Mouse (Mus musculus) MEL (cell line): ENCODE data around the gene Plxdc2. TPM values are rescaled to one million over a fixed set of nuclear protein-coding genes. Genes with fewer than 3 reads are reported as not detected.

Source experiments
- DNase-seq: peaks from one replicate; pipeline ENCODE4 v3.0.0; 2011; ENCODE audit warnings: low read depth, low spot score
- H3K27ac ChIP-seq: 2 replicates; pipeline ENCODE4 v1.5.1; 2012; ENCODE audit warnings: low read depth, mild to moderate bottlenecking, control low read depth, low read length, moderate library complexity; ENCODE audit not compliant: control insufficient read depth
- H3K27me3 ChIP-seq, 2 experiments: fragments of 150-350 bp in 1 of 2; sonication (generic) in 1 of 2; 2 replicates each; pipeline ENCODE4 v1.6.1; 2012; ENCODE audit warnings: low read length in 2 of 2, mild to moderate bottlenecking in 2 of 2, improper control_type of control experiment in 1 of 2, moderate library complexity in 1 of 2; ENCODE audit not compliant: insufficient read depth in 2 of 2, control insufficient read depth in 1 of 2
- H3K36me3 ChIP-seq, 2 experiments: 2 replicates each; pipeline ENCODE4 v1.6.1; 2012 to 2014; ENCODE audit warnings: low read length in 2 of 2, improper control_type of control experiment in 1 of 2, inconsistent platforms in 1 of 2, mild to moderate bottlenecking in 1 of 2; ENCODE audit not compliant: insufficient read depth in 2 of 2, control insufficient read depth in 1 of 2
- H3K4me1 ChIP-seq, 2 experiments: fragments of 150-350 bp in 1 of 2; sonication (generic) in 1 of 2; 2 replicates each; pipeline ENCODE4 v1.6.1; 2012; ENCODE audit warnings: low read length in 2 of 2, improper control_type of control experiment in 1 of 2, mild to moderate bottlenecking in 1 of 2; ENCODE audit not compliant: insufficient read depth in 2 of 2, control insufficient read depth in 1 of 2
- H3K4me3 ChIP-seq, 2 experiments: fragments of 150-350 bp in 1 of 2; sonication (generic) in 1 of 2; 2 replicates each; pipeline ENCODE4 v1.5.1; 2012; ENCODE audit warnings: low read depth in 2 of 2, low read length in 2 of 2, mild to moderate bottlenecking in 2 of 2, moderate library complexity in 2 of 2, control low read depth in 1 of 2, improper control_type of control experiment in 1 of 2; ENCODE audit not compliant: control insufficient read depth in 1 of 2, insufficient read depth in 1 of 2
- H3K79me2 ChIP-seq: 2 replicates; pipeline ENCODE4 v1.6.1; 2012; ENCODE audit warnings: mild to moderate bottlenecking, low read length, moderate library complexity; ENCODE audit not compliant: control insufficient read depth, poor library complexity, insufficient read depth
- H3K9ac ChIP-seq: 2 replicates; pipeline ENCODE4 v1.6.1; 2012; ENCODE audit warnings: low read depth, mild to moderate bottlenecking, control low read depth, low read length, moderate library complexity; ENCODE audit not compliant: control insufficient read depth, poor library complexity, severe bottlenecking
- H3K9me3 ChIP-seq: fragments of 150-350 bp; sonication (generic); replicated peaks from 2 replicates; pipeline ENCODE4 v1.6.1; 2012; ENCODE audit warnings: mild to moderate bottlenecking, low read length, improper control_type of control experiment, moderate library complexity; ENCODE audit not compliant: insufficient read depth
- BHLHE40 ChIP-seq: IDR thresholded peaks from 2 replicates; pipeline ENCODE4 v1.6.1; 2012; ENCODE audit warnings: low read depth, mild to moderate bottlenecking, inconsistent platforms, low read length, improper control_type of control experiment, borderline replicate concordance
- CHD1 ChIP-seq: IDR thresholded peaks from 2 replicates; pipeline ENCODE4 v1.6.1; 2012; ENCODE audit warnings: low read depth, mild to moderate bottlenecking, inconsistent platforms, low read length, improper control_type of control experiment
- CTCF ChIP-seq, 3 experiments: IDR thresholded peaks in 2 of 3; conservative IDR thresholded peaks in 1 of 3; 2 replicates each; pipeline ENCODE4 v1.5.1; 2011 to 2012; ENCODE audit warnings: low read length in 3 of 3, low read depth in 2 of 3, mild to moderate bottlenecking in 2 of 3, improper control_type of control experiment in 1 of 3, inconsistent platforms in 1 of 3, mixed read lengths in 1 of 3, moderate library complexity in 1 of 3; ENCODE audit not compliant: control insufficient read depth in 1 of 3, insufficient read depth in 1 of 3, poor library complexity in 1 of 3, severe bottlenecking in 1 of 3
- E2F4 ChIP-seq: IDR thresholded peaks from 2 replicates; pipeline ENCODE4 v1.6.1; 2011; ENCODE audit warnings: low read depth, low read length, improper control_type of control experiment, borderline replicate concordance
- ELF1 ChIP-seq: IDR thresholded peaks from 2 replicates; pipeline ENCODE4 v1.6.1; 2014; ENCODE audit warnings: low read depth, mild to moderate bottlenecking, inconsistent platforms, low read length, improper control_type of control experiment, moderate library complexity
- EP300 ChIP-seq, 2 experiments: IDR thresholded peaks; 2 replicates each; pipeline ENCODE4 v1.6.1; 2011; ENCODE audit warnings: improper control_type of control experiment in 2 of 2, low read length in 2 of 2, low read depth in 1 of 2, mild to moderate bottlenecking in 1 of 2
- GABPA ChIP-seq: IDR thresholded peaks from 2 replicates; pipeline ENCODE4 v1.6.1; 2012; ENCODE audit warnings: low read depth, mild to moderate bottlenecking, inconsistent platforms, low read length, improper control_type of control experiment, moderate library complexity
- GATA1 ChIP-seq: IDR thresholded peaks from 2 replicates; pipeline ENCODE4 v1.6.1; 2011; ENCODE audit warnings: low read depth, low read length, improper control_type of control experiment
- KAT2A ChIP-seq: conservative IDR thresholded peaks from 2 replicates; pipeline ENCODE4 v1.6.1; 2012; ENCODE audit warnings: low read depth, low read length, improper control_type of control experiment, inconsistent platforms
- MAFK ChIP-seq: IDR thresholded peaks from 2 replicates; pipeline ENCODE4 v1.6.1; 2011; ENCODE audit warnings: low read depth, mild to moderate bottlenecking, low read length, improper control_type of control experiment, borderline replicate concordance
- MEF2A ChIP-seq: IDR thresholded peaks from 2 replicates; pipeline ENCODE4 v1.6.1; 2014; ENCODE audit warnings: low read depth, mild to moderate bottlenecking, inconsistent platforms, low read length, improper control_type of control experiment; ENCODE audit not compliant: poor library complexity, insufficient replicate concordance, severe bottlenecking; ENCODE audit errors: extremely low read depth
- MXI1 ChIP-seq: IDR thresholded peaks from 2 replicates; pipeline ENCODE4 v1.6.1; 2011; ENCODE audit warnings: mild to moderate bottlenecking, low read depth, low read length, improper control_type of control experiment
- MYB ChIP-seq: IDR thresholded peaks from 2 replicates; pipeline ENCODE4 v1.6.1; 2011; ENCODE audit warnings: mild to moderate bottlenecking, low read depth, low read length, improper control_type of control experiment
- MYC ChIP-seq: IDR thresholded peaks from 2 replicates; pipeline ENCODE4 v1.6.1; 2011; ENCODE audit warnings: low read depth, mild to moderate bottlenecking, low read length, improper control_type of control experiment, moderate library complexity
- POLR2A ChIP-seq, 2 experiments: IDR thresholded peaks; 2 replicates each; pipeline ENCODE4 v1.6.1; 2011 to 2012; ENCODE audit warnings: low read length in 2 of 2, mild to moderate bottlenecking in 2 of 2, control low read depth in 1 of 2, improper control_type of control experiment in 1 of 2, low read depth in 1 of 2, moderate library complexity in 1 of 2; ENCODE audit not compliant: control insufficient read depth in 1 of 2, insufficient read depth in 1 of 2, poor library complexity in 1 of 2
- POLR2AphosphoS2 ChIP-seq: IDR thresholded peaks from 2 replicates; pipeline ENCODE4 v1.6.1; 2011; ENCODE audit warnings: low read length, improper control_type of control experiment
- POLR2AphosphoS5 ChIP-seq: IDR thresholded peaks from 2 replicates; pipeline ENCODE4 v1.6.1; 2012; ENCODE audit warnings: low read depth, borderline replicate concordance, mild to moderate bottlenecking, inconsistent platforms, low read length, moderate library complexity, mixed read lengths
- RAD21 ChIP-seq: IDR thresholded peaks from 2 replicates; pipeline ENCODE4 v1.6.1; 2011; ENCODE audit warnings: mild to moderate bottlenecking, low read depth, low read length, improper control_type of control experiment
- TBP ChIP-seq: IDR thresholded peaks from 2 replicates; pipeline ENCODE4 v1.8.0; 2011; ENCODE audit warnings: low read depth, low read length, improper control_type of control experiment
- TCF12 ChIP-seq: IDR thresholded peaks from 2 replicates; pipeline ENCODE4 v1.6.1; 2014; ENCODE audit warnings: low read depth, mild to moderate bottlenecking, inconsistent platforms, low read length, improper control_type of control experiment, moderate library complexity
- UBTF ChIP-seq: IDR thresholded peaks from 2 replicates; pipeline ENCODE4 v1.6.1; 2012; ENCODE audit warnings: low read depth, mild to moderate bottlenecking, inconsistent platforms, low read length, improper control_type of control experiment, moderate library complexity, borderline replicate concordance; ENCODE audit not compliant: insufficient read depth
- USF1 ChIP-seq: IDR thresholded peaks from 2 replicates; pipeline ENCODE4 v1.6.1; 2014; ENCODE audit warnings: low read depth, mild to moderate bottlenecking, inconsistent platforms, low read length, improper control_type of control experiment, moderate library complexity
- USF2 ChIP-seq, 2 experiments: IDR thresholded peaks; 2 replicates each; pipeline ENCODE4 v1.6.1; 2011 to 2012; ENCODE audit warnings: improper control_type of control experiment in 2 of 2, low read length in 2 of 2, borderline replicate concordance in 1 of 2, inconsistent platforms in 1 of 2, low read depth in 1 of 2, mild to moderate bottlenecking in 1 of 2; ENCODE audit not compliant: insufficient read depth in 1 of 2
- ZC3H11A ChIP-seq: IDR thresholded peaks from 2 replicates; pipeline ENCODE4 v1.6.1; 2012; ENCODE audit warnings: low read depth, mild to moderate bottlenecking, inconsistent platforms, low read length, improper control_type of control experiment
- ZKSCAN1 ChIP-seq: IDR thresholded peaks from 2 replicates; pipeline ENCODE4 v1.6.1; 2012; ENCODE audit warnings: low read depth, mild to moderate bottlenecking, inconsistent platforms, low read length, improper control_type of control experiment, moderate library complexity
- ZNF384 ChIP-seq: IDR thresholded peaks from 2 replicates; pipeline ENCODE4 v1.6.1; 2012; ENCODE audit warnings: low read depth, mild to moderate bottlenecking, inconsistent platforms, low read length, improper control_type of control experiment
- polyA plus RNA-seq, 2 experiments: library from polyadenylated mRNA; stranded (reverse) in 1 of 2; unstranded in 1 of 2; fragments of >175 nt in 1 of 2; fragments of >200 nt in 1 of 2; gene quantifications; 2 replicates each; pipeline versions ENCODE4 v1.2.1 to v1.2.4; 2012; ENCODE audit warnings: low replicate concordance in 2 of 2, low read depth in 1 of 2; ENCODE audit not compliant: insufficient read length in 2 of 2, insufficient read depth in 1 of 2, missing spikeins in 1 of 2
- total RNA-seq: library from RNA; depleted of rRNA; stranded (reverse); fragments of 300-350 nt; gene quantifications from 2 replicates; pipeline ENCODE4 v1.2.3, GENCODE M21; 2012

Gene Plxdc2
- total and polyA plus RNA-seq, 3 experiments, result not detected

DNA sequence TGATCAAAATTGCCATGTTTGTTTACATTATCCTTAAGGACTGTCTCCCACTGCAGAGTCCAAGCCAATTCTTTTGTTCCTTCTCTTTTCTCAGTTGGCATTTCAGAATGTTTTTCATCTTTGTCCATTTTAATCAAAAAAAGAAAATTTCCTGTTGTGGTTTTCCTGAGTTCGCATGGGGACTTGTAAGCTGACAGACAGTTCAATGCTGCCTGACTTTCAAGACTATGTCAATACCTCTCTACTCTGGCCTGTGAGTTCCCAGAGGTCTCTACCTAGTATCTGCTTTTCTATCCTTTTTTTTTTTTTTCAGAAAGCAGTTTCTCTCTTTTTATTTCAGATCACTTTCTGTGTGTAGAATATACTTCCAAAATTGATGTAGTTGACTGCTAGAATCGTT lies 295.6 kb downstream of the Plxdc2 start:
- TF ChIP-seq GABPA, result no peak
- TF ChIP-seq TBP, result no peak
- TF ChIP-seq GATA1, result no peak
- TF ChIP-seq, all 39 proteins: peak for 0
- no peaks in the 10 kb centered on the region for H3K79me2 ChIP-seq
- H3K27me3 ChIP-seq, result no peaks in the 10 kb centered on the region
- no peak overlapping the region for H3K9ac ChIP-seq
- H3K36me3 ChIP-seq, result no peaks in the 10 kb centered on the region
- DNase-seq, result no peak
- H3K27ac ChIP-seq, result no peak overlapping the region
- H3K4me3 ChIP-seq, result no peak overlapping the region
- no peaks in the 10 kb centered on the region for H3K9me3 ChIP-seq
- H3K4me1 ChIP-seq, result no peaks in the 10 kb centered on the region

DNA sequence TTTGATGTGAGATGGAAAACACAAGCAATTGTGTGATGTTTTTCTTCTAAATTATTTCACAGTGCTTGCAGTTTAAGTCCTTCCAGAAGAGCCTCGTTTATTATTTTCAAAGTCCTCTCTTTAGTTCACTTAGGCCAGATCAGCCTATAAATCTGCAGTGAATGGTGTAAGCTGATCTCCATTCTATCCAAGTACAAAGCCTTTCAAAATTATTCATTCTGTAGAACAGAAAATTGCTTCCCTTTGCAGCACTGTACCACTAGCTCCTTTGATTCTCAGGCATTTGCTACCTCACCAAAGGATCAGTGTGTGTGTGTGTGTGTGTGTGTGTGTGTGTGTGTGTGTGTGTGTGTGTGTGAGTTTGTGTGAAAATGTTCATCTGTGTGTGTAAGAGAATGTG lies 308.4 kb downstream of the Plxdc2 start:
- H3K36me3 ChIP-seq, result no peaks in the 10 kb centered on the region

DNA sequence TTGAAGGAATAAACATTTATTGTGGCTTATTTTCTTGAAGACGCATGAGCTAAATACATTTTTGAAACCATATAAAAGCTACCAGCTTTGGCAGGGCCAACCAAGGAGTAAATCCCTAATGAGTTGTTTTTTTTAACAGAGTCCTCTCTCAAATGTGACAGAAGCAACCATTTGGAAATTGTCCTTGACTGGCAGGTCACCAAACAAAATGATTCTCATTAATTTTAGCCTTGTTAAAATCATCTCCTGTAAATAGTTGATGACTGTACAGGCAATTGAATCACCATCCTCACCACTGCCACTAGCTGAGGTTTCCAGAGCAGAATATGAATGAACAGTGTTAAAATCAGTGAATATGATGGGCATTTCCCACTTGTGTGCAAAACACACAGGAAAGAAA lies 312.3 kb downstream of the Plxdc2 start:
- Histone ChIP-seq H3K9me3 (no peaks in the 10 kb centered on the region), H3K9ac (no peak overlapping the region), H3K79me2 (no peaks in the 10 kb centered on the region), H3K27ac (no peak overlapping the region), H3K27me3 (no peaks in the 10 kb centered on the region), H3K4me1 (no peaks in the 10 kb centered on the region), H3K4me3 (no peak overlapping the region), H3K36me3 (no peaks in the 10 kb centered on the region)
- no peak for DNase-seq
- TF ChIP-seq ZKSCAN1, result no peak
- no peak for TF ChIP-seq POLR2AphosphoS5
- TF ChIP-seq USF1, result no peak
- TF ChIP-seq GATA1, result no peak
- TF ChIP-seq POLR2AphosphoS2, result no peak
- TF ChIP-seq MXI1, result no peak
- no peak for TF ChIP-seq EP300 (IDR thresholded peaks at IDR 0.05; ENCODE audit: low read depth in 1 of 2, low read length in 2 of 2)
- no peak for TF ChIP-seq ZNF384
- no peak for TF ChIP-seq USF2 (IDR thresholded peaks at IDR 0.05; ENCODE audit: borderline replicate concordance in 1 of 2, insufficient read depth in 1 of 2, low read depth in 1 of 2, low read length in 2 of 2)
- no peak for TF ChIP-seq POLR2A (IDR thresholded peaks at IDR 0.05; ENCODE audit: control insufficient read depth in 1 of 2, insufficient read depth in 1 of 2, low read depth in 1 of 2, low read length in 2 of 2, poor library complexity in 1 of 2)
- no peak for TF ChIP-seq ZC3H11A
- no peak for TF ChIP-seq MYC
- TF ChIP-seq MAFK, result no peak
- no peak for TF ChIP-seq TCF12
- no peak for TF ChIP-seq MEF2A

More for the DNA sequence above, 308.4 kb downstream of the Plxdc2 start:
- Histone ChIP-seq H3K9ac (no peak overlapping the region), H3K79me2 (no peaks in the 10 kb centered on the region), H3K27me3 (no peaks in the 10 kb centered on the region), H3K9me3 (no peaks in the 10 kb centered on the region), H3K4me1 (no peaks in the 10 kb centered on the region), H3K27ac (no peak overlapping the region), H3K4me3 (no peak overlapping the region)
- TF ChIP-seq ELF1 (no peak), MYB (no peak), KAT2A (no peak), CHD1 (no peak), RAD21 (no peak), GABPA (no peak), POLR2AphosphoS5 (no peak), UBTF (no peak), TCF12 (no peak), BHLHE40 (no peak), E2F4 (no peak), CTCF (IDR thresholded peaks at IDR 0.05 in 2 of 3, conservative IDR thresholded peaks at IDR 0.05 in 1 of 3; ENCODE audit: control insufficient read depth in 1 of 3, insufficient read depth in 1 of 3, low read depth in 2 of 3, low read length in 3 of 3, poor library complexity in 1 of 3, severe bottlenecking in 1 of 3) (no peak)
- no peak for DNase-seq
